Mouse (Mus musculus): ENCODE measurements around the gene Exoc6b.

The Exoc6b gene

DNA sequence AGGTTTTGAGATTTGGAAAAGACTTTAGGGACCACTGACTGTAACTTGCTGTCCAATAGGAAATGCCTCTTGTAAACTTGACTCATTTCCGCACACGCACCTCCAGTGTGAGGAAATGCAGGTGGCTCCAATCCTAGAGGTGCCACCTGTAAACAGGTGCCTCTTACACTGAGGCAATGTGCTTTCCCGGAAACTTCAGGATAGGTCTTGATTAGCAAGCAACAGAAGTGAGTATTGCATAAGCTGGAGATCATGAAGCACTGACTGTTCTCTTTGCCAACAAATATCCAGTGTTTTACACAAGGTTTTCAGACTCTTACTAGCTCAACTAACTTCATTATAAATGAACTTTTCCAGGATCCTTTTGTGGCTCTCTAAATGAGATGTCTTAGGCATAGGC is 377.4 kb downstream of the Exoc6b start:
- no peak for DNase-seq (ENCODE audit: low read depth, low spot score)
- Histone ChIP-seq H3K36me3 (ENCODE audit: control insufficient read depth, insufficient read depth, low read length, poor library complexity, severe bottlenecking) (no peaks in the 10 kb centered on the region), H3K27me3 (ENCODE audit: control insufficient read depth, insufficient read depth, low read length, poor library complexity, severe bottlenecking) (no peaks in the 10 kb centered on the region)

DNA sequence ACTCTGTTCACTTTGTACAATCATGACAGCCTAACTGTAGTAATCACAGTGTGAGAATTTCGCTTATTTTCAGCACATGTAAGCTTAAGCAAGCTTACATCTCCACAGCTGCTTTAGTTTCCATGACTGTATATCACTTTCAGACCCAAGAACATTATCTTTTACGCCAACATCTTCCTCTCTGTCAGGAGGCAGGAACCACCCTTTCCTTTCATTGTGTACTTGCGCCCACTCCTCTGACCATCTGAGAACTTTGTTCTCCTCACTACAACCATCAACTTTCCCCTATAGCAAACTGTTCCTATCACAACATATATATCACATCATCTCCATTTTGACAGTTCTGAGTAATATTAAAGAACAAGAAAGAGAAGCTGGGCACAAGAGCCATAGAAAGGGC is 391.5 kb downstream of the Exoc6b start:
- DNase-seq (ENCODE audit: low read depth, low spot score): no peak
- H3K36me3 ChIP-seq (ENCODE audit: control insufficient read depth, insufficient read depth, low read length, poor library complexity, severe bottlenecking): no peaks in the 10 kb centered on the region
- H3K27me3 ChIP-seq (ENCODE audit: control insufficient read depth, insufficient read depth, low read length, poor library complexity, severe bottlenecking): no peaks in the 10 kb centered on the region

DNA sequence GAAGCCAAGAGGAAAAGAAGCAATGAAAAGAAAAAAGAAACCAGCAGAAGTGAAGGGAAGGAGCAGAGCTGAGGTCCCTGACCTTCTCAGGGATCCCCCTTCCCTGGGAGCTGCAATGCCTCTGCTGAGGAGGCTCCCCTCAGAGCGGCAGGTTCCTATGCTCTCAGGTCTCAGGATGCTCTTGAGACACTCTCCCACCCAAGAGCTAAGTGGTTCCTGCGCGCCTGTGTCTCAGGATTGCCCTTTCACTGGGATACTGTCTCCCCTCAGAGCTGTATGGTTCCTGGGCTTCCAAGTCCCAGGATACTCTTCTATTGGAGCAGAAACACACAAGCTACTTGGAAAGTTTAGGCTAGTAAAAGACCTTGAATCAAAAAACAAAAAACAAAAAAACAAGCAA is 394.4 kb downstream of the Exoc6b start:
- H3K27me3 ChIP-seq (ENCODE audit: control insufficient read depth, insufficient read depth, low read length, poor library complexity, severe bottlenecking): no peaks in the 10 kb centered on the region
- no peak for DNase-seq (ENCODE audit: low read depth, low spot score)
- no peaks in the 10 kb centered on the region for H3K36me3 ChIP-seq (ENCODE audit: control insufficient read depth, insufficient read depth, low read length, poor library complexity, severe bottlenecking)

DNA sequence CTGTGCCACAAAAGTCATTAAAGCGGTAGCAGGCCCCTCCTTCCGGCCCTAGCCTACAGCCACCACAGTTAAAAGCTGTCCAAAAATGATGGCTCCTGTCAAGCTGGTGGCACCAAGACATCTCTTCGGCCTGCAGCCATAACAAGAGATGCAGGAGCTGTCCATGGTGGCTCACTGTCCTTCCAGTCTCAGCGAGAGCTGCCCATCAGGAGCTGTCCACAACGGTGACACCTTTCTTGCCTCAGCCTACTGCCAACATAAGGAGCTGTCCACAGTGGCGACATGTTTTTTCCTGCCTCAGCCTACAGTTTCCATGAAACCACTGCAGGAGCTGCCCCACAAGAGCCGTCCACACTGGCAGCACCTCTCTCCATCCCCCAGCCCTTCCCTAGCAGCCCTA is 395.2 kb downstream of the Exoc6b start:
- Histone ChIP-seq H3K27me3 (ENCODE audit: control insufficient read depth, insufficient read depth, low read length, poor library complexity, severe bottlenecking) (no peaks in the 10 kb centered on the region), H3K36me3 (ENCODE audit: control insufficient read depth, insufficient read depth, low read length, poor library complexity, severe bottlenecking) (no peaks in the 10 kb centered on the region)
- DNase-seq (ENCODE audit: low read depth, low spot score): no peak

DNA sequence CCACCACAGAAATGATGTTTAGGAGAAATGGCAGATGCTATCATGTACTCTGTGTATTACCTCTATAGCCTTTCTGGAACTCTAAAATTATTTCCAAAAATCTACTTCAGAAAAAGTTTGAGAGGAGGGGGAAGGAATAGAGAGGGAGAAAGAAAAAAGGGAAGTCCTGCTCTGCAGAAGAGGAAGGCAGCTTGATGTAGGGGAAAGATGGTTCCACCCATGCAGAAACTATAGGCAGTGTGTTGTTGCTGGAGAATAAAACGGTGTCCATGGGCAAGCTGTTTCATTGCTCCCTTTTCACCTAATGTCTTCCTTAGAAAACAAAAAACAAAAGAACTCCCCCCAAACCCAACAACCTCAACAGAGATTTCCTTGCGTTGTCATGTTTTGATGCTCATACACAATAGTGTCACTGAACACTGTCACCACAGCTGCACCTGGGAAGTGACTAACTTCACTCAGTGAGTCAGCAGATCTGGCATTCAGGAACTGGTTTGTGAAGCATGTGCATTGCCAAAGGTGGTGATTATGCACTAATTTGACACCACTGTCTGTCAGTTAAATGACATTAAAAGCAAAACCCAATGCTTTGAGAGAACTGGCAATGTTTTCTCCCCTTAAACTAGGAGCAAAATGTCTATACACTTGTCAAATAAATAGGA is 407.7 kb downstream of the Exoc6b start:
- Histone ChIP-seq H3K36me3 (ENCODE audit: control insufficient read depth, insufficient read depth, low read length, poor library complexity, severe bottlenecking) (no peaks in the 10 kb centered on the region), H3K27me3 (ENCODE audit: control insufficient read depth, insufficient read depth, low read length, poor library complexity, severe bottlenecking) (no peaks in the 10 kb centered on the region)
- DNase-seq (ENCODE audit: low read depth, low spot score): no peak

DNA sequence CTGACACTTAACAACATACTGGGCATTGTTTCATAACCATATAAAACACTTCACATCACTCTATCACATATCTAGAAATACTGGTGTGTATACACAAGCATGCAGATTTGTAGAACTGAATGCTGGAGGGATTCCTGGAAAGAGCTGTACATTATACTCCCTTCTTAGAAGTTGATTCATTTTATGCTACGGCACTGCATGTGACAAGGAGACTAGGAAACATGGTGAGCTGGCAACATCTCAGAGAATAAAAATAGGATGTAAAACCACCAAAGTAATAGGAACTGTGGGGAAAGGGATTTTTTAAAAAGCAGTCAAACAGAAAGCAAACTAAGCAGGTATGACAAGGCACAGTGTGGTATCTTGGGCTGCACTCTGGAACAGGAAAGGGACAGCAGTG is 408.3 kb downstream of the Exoc6b start:
- Histone ChIP-seq H3K27me3 (ENCODE audit: control insufficient read depth, insufficient read depth, low read length, poor library complexity, severe bottlenecking) (no peaks in the 10 kb centered on the region), H3K36me3 (ENCODE audit: control insufficient read depth, insufficient read depth, low read length, poor library complexity, severe bottlenecking) (no peaks in the 10 kb centered on the region)
- no peak for DNase-seq (ENCODE audit: low read depth, low spot score)

DNA sequence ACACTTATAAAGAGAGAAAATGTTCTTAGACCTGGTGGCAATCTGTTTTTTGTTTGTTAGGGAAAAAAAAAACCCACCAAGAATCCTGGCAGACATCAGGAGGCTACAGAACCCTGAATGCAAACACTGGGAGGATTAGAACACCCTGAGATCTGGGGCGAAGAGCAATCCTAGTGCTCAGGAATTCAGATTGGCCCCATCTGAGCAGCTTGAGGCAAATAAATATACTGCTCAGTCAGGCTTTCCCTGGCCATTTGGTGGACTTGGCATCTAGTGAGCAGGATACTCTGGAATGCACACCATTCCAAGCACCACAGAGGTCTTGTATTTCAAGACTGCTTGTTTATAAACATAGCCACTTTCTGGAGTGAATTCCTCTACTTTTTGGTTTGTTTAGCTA is 412.2 kb downstream of the Exoc6b start:
- DNase-seq (ENCODE audit: low read depth, low spot score): no peak
- Histone ChIP-seq H3K27me3 (ENCODE audit: control insufficient read depth, insufficient read depth, low read length, poor library complexity, severe bottlenecking) (no peaks in the 10 kb centered on the region), H3K36me3 (ENCODE audit: control insufficient read depth, insufficient read depth, low read length, poor library complexity, severe bottlenecking) (no peaks in the 10 kb centered on the region)

DNA sequence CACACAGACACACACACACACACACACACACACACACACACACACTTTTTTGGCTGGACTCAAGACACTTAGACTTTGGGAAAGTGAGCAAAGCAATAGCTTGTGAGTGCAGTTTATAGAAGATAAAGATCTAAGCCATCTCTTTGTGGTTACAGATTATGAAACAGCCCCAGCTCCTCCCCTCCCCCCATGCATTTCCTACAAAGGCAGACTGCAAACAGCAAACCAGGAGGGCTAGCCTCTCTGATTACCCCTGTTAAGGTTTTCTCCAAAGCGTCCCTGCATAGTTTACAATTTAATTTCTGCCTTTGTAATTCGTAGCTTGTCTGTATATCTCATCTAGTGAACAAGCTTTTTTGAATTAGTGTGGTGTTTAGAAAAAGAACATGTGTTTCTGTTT is 412.6 kb downstream of the Exoc6b start:
- H3K27me3 ChIP-seq (ENCODE audit: control insufficient read depth, insufficient read depth, low read length, poor library complexity, severe bottlenecking): no peaks in the 10 kb centered on the region
- no peaks in the 10 kb centered on the region for H3K36me3 ChIP-seq (ENCODE audit: control insufficient read depth, insufficient read depth, low read length, poor library complexity, severe bottlenecking)
- DNase-seq (ENCODE audit: low read depth, low spot score): no peak

DNA sequence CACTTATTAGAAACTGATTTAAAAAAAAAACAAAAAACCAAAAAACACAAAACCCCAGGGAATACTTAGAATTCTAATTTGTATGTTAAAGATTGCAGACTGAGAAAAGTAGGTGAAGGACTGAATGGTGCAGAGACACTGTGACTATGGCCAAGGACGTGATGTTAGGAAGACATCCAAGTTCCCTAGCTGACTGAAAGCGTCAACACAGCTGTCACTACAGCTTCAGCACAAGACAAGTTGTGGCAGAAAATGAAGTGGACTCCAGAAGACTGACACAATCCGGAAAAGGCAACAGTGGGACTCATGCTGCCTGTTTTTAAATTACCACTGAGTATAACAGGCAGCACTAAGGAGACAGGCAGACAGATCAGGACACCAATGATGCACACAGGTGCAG is 417.4 kb downstream of the Exoc6b start:
- no peak for DNase-seq (ENCODE audit: low read depth, low spot score)
- no peaks in the 10 kb centered on the region for H3K27me3 ChIP-seq (ENCODE audit: control insufficient read depth, insufficient read depth, low read length, poor library complexity, severe bottlenecking)

DNA sequence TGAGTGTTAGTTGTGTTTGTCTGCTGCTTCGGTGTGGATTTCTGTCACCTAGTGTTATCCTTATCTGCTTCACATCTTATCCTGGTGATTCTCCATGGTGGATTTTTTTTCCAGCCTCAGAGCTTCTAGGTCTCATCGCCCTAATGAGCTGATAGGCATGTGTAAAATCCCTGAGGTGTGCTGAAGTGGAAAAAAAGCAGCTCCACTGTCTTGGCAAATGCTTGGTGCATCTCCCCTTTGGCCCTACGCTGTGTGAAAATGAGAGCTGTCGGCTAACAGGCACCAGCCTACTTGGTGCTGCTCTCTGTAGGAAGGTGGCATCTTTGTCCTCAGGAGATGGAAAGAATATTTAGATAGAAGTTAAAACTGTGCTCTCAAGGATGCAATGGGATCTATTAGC is 422.1 kb downstream of the Exoc6b start:
- Histone ChIP-seq H3K27me3 (ENCODE audit: control insufficient read depth, insufficient read depth, low read length, poor library complexity, severe bottlenecking) (no peaks in the 10 kb centered on the region), H3K36me3 (ENCODE audit: control insufficient read depth, insufficient read depth, low read length, poor library complexity, severe bottlenecking) (no peaks in the 10 kb centered on the region)
- DNase-seq (ENCODE audit: low read depth, low spot score): no peak

More for the DNA sequence above, 417.4 kb downstream of the Exoc6b start:
- no peaks in the 10 kb centered on the region for H3K36me3 ChIP-seq (ENCODE audit: control insufficient read depth, insufficient read depth, low read length, poor library complexity, severe bottlenecking)

DNA sequence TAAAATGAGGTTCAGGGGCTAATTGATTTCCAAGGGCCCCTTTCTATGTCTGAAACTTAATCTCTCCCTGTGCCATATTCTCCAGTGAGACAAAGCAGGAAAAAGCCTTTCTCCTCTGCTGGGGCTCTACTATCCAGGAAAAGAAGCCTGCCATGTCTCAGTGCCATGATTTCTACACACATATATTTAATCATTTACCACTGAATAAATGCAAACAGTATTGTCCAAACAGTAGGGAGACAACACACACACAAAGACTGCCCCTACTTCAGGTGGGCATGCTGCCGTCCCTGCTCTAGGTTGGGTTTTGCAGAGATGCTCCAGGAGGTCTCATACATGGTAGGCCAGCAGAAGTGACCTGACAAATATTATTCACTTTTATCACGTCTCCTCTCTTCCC is 422.6 kb downstream of the Exoc6b start:
- DNase-seq (ENCODE audit: low read depth, low spot score): no peak
- H3K36me3 ChIP-seq (ENCODE audit: control insufficient read depth, insufficient read depth, low read length, poor library complexity, severe bottlenecking): no peaks in the 10 kb centered on the region
- H3K27me3 ChIP-seq (ENCODE audit: control insufficient read depth, insufficient read depth, low read length, poor library complexity, severe bottlenecking): no peaks in the 10 kb centered on the region

DNA sequence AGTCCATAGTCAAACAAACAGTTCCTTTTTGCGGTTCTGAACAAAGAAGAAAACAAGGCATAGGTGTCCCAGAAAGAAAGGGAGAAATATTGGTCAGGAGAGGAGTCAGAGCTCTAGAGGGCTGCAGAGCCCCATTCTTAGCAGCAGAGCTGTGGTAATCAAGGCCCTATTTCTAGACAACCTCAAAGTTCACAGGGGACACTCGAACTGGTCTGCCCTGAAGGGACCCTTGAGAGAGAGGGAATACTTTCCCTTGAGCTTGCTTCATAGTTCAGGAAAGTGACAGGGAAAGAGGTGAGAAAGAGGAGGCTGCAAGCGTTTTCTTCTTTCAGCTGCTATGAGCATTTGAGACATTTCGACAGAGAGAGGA is 428.3 kb downstream of the Exoc6b start:
- no peaks in the 10 kb centered on the region for H3K27me3 ChIP-seq (ENCODE audit: control insufficient read depth, insufficient read depth, low read length, poor library complexity, severe bottlenecking)
- DNase-seq (ENCODE audit: low read depth, low spot score): no peak
- H3K36me3 ChIP-seq (ENCODE audit: control insufficient read depth, insufficient read depth, low read length, poor library complexity, severe bottlenecking): no peaks in the 10 kb centered on the region

DNA sequence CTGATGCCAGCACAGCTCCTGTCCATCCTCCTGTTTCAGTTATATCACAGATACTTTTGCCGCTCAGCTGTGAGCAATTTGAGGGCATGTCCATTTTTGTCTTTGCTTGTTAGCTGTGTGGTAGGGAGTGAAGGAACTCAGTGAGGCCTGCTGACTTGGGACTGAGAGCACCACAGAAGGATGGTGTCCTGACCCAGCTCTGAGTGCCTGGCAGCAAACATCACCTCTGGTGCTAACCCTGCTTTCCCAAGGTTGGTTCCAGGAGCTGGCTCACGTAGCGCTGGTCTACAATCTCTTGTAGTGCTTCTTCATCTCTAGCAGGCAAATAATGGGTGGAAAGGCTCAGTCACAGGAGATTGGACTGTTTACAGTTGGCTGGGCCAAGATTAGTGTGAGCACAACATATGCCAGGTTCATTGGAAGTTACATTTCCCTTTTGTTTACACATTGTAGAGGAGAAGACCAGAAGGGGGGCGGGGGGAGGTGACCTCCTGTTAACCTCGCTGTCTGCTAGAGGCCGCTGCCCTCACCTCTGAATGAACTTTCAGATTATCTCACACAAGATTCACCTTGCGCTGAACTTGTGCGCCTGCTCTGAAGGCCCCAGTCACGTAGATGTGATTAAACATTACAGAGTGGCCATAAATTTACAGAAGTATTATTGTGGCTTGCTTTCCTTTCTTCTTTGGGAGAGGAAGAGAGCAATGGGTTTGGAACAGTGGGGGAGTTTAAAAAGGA is 428.8 kb downstream of the Exoc6b start:
- no peak for DNase-seq (ENCODE audit: low read depth, low spot score)

DNA sequence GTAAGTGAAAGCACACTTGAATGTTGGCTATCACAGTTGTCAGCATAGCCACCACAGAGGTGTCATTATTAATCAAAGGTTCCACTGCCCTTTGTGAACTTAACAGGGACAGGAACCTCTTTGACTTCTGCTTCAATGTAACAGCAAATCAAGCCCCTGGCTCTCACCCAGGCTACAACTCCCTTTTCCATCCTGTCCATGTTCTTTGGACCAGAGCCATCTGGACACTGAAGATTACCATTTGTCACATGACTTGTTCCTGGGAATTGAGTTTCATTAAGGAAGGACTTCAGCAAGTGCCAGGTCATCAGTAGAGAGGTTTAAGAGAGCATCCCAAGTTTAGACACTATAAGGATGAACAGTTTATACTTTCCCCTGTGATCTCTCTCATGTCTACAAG is 431.1 kb downstream of the Exoc6b start:
- DNase-seq (ENCODE audit: low read depth, low spot score): no peak
- Histone ChIP-seq H3K36me3 (ENCODE audit: control insufficient read depth, insufficient read depth, low read length, poor library complexity, severe bottlenecking) (no peaks in the 10 kb centered on the region), H3K27me3 (ENCODE audit: control insufficient read depth, insufficient read depth, low read length, poor library complexity, severe bottlenecking) (no peaks in the 10 kb centered on the region)

More for the DNA sequence above, 428.8 kb downstream of the Exoc6b start:
- Histone ChIP-seq H3K36me3 (ENCODE audit: control insufficient read depth, insufficient read depth, low read length, poor library complexity, severe bottlenecking) (no peaks in the 10 kb centered on the region), H3K27me3 (ENCODE audit: control insufficient read depth, insufficient read depth, low read length, poor library complexity, severe bottlenecking) (no peaks in the 10 kb centered on the region)

DNA sequence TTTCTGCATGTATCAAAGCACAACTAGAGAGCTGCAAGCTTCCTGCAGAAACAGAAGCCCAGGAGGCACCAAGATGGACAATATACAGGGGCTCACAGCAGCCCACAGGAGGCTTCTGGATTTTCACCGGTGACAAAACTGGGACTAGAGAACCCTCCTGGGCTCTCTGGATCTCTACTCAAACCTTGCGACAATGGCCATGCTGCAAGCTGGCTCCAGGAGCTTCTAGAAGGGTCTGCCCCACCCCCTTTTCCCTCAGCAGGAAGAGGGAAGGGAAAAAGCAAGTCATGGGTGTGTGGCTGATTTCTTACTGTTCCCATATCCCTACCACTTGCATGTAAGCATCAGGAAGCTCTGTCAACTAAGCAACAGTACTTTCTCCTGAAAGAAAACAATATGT is 437.7 kb downstream of the Exoc6b start:
- Histone ChIP-seq H3K27me3 (ENCODE audit: control insufficient read depth, insufficient read depth, low read length, poor library complexity, severe bottlenecking) (no peaks in the 10 kb centered on the region), H3K36me3 (ENCODE audit: control insufficient read depth, insufficient read depth, low read length, poor library complexity, severe bottlenecking) (no peaks in the 10 kb centered on the region)
- no peak for DNase-seq (ENCODE audit: low read depth, low spot score)

DNA sequence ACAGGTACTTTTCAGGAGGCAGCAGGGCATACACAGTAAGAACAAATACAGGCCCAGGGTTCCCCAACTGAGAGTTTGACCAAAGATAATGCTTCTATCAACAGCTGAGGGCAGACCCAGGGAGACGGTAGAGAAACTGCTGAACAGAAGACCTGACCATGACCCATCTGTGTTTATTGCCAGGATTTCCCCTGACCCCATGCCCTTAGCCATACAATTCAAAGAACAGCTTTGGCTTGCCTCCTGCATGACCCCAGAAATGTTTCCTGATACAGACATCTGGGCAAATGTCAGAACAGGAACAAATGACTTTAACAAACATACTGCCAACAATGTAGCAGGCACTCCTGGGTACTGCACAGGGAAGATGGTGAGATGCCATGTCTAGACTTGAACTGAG is 439.0 kb downstream of the Exoc6b start:
- DNase-seq (ENCODE audit: low read depth, low spot score): no peak
- H3K36me3 ChIP-seq (ENCODE audit: control insufficient read depth, insufficient read depth, low read length, poor library complexity, severe bottlenecking): no peaks in the 10 kb centered on the region

More for the DNA sequence above, 439.0 kb downstream of the Exoc6b start:
- H3K27me3 ChIP-seq (ENCODE audit: control insufficient read depth, insufficient read depth, low read length, poor library complexity, severe bottlenecking): no peaks in the 10 kb centered on the region
